Mouse (Mus musculus) erythroblast, adult 5-6 weeks (primary cell): ENCODE results near the gene Med13l. TPM values are rescaled to one million over a fixed set of nuclear protein-coding genes. Genes with fewer than 3 reads are reported as not detected.

Experiments
- ATAC-seq: replicated peaks from 2 replicates; pipeline ENCODE4 v1.8.0; 2016; ENCODE audit warnings: moderate number of reproducible peaks, mild to moderate bottlenecking, moderate TSS enrichment, inconsistent platforms; ENCODE audit not compliant: poor library complexity, low FRiP score, severe bottlenecking
- total RNA-seq, 2 experiments: library from RNA; stranded (forward) in 1 of 2; stranded (reverse) in 1 of 2; fragments of 150-400 nt in 1 of 2; fragments of 200-764, 138-1000 nt in 1 of 2; gene quantifications; 2 replicates each; pipeline versions ENCODE4 v1.2.3 to v1.2.4; 2015 to 2017; ENCODE audit warnings: low replicate concordance in 2 of 2

Med13l gene
- total RNA-seq, 2 experiments from 2014 or later = 49.2 to 82.2 TPM

GRCm38 (mm10) chr5:118709847-118710251 is 149.4 kb downstream of the Med13l start:
- no peak for ATAC-seq

GRCm38 (mm10) chr5:118715518-118715917 is 155.0 kb downstream of the Med13l start:
- no peak for ATAC-seq

GRCm38 (mm10) chr5:118716295-118717271 is 156.1 kb downstream of the Med13l start:
- ATAC-seq = no peak

DNA sequence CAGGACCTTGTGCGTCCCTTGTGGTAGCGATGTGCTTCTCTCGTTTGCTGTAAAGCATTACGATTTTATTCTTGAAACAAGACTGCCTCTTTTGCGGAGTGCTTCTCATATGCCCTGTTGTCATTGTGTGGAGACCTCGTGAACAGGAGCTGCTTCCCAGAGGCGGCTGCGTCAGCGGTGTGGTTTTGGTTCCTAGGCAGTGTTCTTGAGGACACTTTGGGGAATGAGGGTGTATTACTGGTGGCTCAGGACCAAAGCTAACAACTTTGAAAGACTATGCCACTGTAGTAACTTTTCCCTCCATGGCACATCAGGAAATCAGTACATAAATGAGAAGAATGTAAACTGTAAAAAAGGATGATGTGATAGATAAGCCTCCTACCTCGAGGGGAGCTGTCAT is 157.0 kb downstream of the Med13l start:
- ATAC-seq = no peak

GRCm38 (mm10) chr5:118718070-118718469 is 157.6 kb downstream of the Med13l start:
- ATAC-seq = no peak

- no peak for ATAC-seq
These were observed 160.9 kb downstream of the Med13l start for GRCm38 (mm10) chr5:118721416-118721815.

DNA sequence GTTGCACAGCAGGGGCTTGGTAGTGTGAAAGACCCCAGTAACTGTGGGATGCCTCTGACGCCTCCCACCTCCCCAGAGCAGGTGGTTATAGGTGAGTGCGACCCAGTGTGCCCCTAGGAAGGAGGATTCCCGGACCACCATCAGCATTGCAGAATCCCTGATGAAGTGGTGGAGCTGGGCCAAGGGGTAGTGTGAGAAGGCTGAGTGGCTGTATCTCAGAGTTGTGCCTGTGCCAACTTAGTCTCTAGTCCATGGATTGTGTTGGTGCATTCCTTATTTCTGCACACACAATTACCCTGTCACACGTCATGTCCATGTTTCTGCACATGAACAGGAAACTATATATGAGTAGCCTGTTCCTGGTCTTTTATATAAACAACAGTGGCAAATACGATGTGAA is 161.4 kb downstream of the Med13l start:
- no peak for ATAC-seq

DNA sequence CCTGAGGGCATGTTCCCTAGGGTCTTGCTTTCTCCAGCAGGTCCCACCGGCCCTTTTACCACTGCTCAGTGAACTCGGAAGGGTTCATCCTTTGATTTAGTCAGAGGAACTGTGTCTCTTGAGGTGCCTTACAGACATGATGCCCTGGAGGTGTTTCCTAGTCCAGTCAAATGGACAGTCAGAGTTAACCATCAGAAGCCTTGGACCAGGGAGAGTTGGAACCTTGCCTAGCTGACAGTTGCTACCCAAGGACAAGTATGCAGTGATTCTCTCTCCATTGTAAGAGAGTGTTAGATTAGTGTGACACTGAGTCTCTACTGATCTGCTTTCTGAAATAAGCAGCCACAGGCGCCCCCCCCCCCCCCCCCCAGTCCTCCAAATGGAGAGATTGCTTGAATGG is 162.0 kb downstream of the Med13l start:
- no peak for ATAC-seq

DNA sequence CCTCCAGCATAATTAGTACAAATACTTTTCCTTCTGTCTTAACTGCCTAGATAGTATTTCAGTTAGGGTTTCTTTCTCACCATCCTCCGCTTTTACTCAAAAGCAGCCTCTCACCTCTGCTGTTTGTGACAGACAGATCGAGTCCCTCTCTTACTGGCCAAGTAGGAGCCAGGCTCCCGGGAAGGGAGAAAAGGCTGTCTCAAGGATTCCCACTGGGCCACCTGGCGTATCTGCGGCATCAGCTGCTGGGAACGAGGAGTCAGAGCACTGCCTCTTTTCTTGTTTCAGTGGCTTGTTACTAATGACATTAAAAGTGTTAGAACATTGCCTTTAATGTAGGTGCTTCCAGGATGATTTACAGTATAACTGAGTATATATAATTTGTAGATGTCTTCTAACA is 164.9 kb downstream of the Med13l start:
- no peak for ATAC-seq

- no peak for ATAC-seq
These were observed 165.5 kb downstream of the Med13l start for GRCm38 (mm10) chr5:118725886-118726505.

GRCm38 (mm10) chr5:118727336-118727735 is 166.9 kb downstream of the Med13l start:
- ATAC-seq = no peak

DNA sequence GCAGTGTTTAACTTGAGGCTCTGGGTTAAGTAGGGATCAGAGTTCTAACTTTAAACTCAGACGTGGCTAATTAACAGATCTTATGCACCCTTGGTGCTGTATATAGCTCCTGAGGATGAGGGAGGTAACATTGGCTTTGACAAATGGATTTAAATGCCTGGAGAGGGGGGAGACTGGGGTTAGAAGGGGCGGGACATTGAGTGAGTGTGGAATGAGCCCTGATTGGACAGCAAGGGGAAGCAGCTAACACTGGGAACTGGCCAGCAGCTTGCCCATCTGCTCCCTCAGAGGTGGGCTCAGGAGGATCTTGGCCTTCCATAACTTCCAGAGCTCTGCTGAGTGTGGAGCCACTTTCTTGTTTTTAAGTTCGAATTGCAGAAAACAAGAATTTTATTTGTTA is 171.7 kb downstream of the Med13l start:
- ATAC-seq = no peak

GRCm38 (mm10) chr5:118732651-118733050 is 172.2 kb downstream of the Med13l start:
- ATAC-seq = no peak

DNA sequence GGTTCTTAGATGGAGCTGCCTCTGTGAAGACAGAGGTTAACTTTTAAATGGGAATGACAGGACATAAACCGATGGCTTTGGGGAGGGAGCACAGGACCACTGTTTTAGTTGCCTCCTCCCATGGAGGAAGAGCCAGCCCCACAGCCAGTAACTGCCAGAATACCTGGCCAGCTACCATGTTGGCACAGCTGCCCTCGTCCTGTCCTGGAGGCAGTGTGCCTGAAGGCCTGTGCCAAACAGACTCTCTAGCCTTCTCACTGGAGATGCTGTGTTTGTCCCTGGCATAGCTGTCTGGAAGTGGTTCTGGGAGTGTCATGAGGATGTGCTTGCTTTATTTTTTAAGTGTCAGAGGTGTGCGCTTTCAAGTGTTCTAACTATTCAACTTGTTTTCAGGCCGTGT is 173.1 kb downstream of the Med13l start:
- no peak for ATAC-seq

GRCm38 (mm10) chr5:118734455-118734854 is 174.0 kb downstream of the Med13l start:
- ATAC-seq = no peak

- ATAC-seq = no peak
These were observed 175.3 kb downstream of the Med13l start for GRCm38 (mm10) chr5:118735738-118736137.

DNA sequence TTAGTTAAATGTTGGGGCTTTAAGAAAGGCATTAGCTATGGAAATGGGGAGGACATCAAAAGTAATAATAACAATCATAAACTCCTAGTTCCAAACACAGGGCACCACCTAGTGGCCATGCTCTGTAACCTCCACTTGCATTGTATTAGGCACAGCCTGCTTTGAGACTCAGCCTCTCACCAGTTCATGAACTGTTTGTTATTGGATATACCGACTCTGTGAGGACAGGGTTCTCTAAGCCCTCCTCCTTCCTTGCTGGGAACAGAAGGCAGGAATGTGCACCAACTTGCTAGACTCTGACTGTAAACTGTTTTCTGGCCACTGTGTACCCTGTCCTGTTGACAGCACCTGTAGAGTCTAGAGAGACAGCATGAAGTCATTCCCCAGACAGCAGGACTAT is 177.1 kb downstream of the Med13l start:
- ATAC-seq = peak; percentile 69

GRCm38 (mm10) chr5:118743067-118743466 is 182.6 kb downstream of the Med13l start:
- 0 out of 2 replicates have a peak, but pooled peaks have one; percentile 18 for ATAC-seq

GRCm38 (mm10) chr5:118747026-118747425 is 186.5 kb downstream of the Med13l start:
- no peak for ATAC-seq

DNA sequence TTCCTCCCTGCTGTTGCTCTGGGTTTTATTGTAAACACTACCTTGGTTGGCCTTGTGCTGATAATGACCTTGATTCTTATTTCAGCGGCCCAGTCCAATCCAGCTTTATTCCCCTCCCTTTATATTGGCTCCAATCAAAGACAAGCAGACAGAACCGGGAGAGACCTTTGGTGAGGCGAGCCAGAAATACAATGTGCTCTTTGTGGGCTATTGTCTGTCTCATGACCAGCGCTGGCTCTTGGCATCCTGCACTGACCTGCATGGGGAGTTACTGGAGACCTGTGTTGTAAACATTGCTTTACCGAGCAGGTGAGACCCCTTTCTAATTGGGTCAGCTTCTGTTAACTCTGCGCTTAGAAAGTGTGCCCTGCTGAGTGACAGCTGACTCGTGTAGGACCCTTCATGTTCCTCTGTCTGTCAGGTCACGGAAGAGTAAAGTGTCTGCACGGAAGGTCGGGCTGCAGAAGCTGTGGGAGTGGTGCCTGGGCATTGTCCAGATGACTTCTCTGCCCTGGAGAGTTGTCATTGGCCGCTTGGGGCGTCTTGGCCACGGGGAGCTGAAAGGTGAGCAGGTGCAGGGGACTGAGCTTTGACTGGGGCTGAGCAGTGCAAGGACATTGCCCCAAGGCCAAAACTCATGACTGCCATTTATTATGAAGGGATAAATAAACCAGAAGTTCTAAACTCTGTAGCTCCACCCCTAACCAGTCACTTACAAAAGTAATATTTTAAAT is 191.1 kb downstream of the Med13l start:
- no peak for ATAC-seq
